Mouse (Mus musculus) thymus, adult 18-20 months (tissue): Measurements from ENCODE around the gene Pik3c2a.
"Not testable (repeated sequence)": the region's sequence is repeated elsewhere in the genome, so short reads cannot be mapped to it uniquely, and the experiment has no call there.

ENCODE experiments used
- DNase-seq, 2 experiments: peaks; one replicate each; pipeline ENCODE4 v3.0.0; 2022; ENCODE audit warnings: mixed read lengths in 2 of 2

The Pik3c2a gene

DNA sequence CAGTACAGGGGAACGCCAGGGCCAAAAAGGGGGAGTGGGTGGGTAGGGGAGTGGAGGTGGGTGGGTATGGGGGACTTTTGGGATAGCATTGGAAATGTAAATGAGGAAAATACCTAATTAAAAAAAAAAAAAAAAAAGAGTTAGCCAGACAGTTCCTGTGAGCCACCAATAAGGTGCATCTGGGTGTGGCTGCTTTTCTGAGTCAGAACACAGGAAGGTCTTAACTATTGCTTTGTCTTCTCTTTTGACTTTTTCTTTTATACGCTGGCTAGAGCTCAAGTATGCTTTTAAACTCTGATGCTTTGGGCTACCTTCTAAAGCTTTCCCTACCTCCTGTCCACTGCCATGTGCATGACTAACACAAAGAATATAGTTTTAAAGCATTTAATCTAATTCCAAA, 55.9 kb downstream of the Pik3c2a start:
- DNase-seq = not testable (repeated sequence)

DNA sequence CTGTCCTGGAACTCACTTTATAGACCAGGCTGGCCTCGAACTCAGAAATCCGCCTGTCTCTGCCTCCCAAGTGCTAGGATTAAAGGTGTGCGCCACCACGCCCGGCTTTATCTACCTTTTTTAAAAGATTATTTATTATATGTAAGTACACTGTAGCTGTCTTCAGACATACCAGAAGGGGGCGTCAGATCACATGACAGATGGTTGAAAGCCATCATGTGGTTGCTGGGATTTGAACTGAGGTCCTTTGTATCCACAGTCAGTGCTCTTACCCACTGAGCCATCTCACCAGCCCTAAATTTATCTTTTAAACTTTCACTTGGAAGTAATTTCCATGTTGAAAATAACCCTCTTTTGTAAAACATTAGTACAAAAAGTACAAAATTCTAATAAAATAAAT, 64.1 kb downstream of the Pik3c2a start:
- not testable (repeated sequence) for DNase-seq

DNA sequence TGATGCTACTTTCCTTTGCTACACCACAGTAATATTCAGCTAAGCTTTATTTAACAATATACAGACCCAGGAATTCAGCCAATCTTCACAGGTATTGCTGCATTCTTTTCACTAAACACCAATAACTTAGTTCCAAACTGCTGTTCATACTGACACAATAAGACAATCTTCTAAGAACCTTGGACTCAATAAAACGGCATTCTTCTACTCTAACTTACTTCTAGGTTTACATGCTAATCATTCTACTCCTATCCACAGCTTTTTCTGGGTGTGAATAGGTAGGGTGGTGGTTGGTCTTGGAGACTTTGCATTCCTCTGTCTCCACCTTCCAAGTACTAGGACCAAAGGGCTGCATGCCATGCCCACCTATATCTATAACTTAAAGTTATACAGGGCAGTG, 69.0 kb downstream of the Pik3c2a start:
- DNase-seq = no peak

- peak; percentile 17 to 46 for DNase-seq
Observed at GRCm38 (mm10) chr7:116336226-116336625, 107.0 kb downstream of the Pik3c2a start.

- DNase-seq = no peak
Observed at GRCm38 (mm10) chr7:116335133-116335532, 108.1 kb downstream of the Pik3c2a start.

DNA sequence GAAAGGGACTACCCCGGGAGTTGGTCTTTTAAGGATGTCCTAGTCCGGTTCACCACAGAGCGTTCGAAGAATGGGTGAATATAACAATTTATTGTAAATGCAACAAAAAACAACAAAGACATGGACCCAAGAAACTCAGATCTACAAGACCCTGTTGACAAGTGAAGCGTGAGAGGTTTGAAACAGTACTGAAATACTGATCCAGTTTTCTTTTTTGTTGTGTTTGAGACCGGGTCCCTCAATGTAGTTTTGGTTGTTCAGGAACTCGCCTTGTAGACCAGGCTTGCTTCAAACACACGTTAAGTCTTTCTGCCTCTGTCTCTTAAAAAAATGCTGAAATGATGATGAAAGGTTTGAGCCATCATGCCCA, 108.6 kb downstream of the Pik3c2a start:
- no peak for DNase-seq

- peak; percentile 96 for DNase-seq
Observed at GRCm38 (mm10) chr7:116333713-116334668, 109.3 kb downstream of the Pik3c2a start, which contains the start of gene Rps13. Rps13 (minus strand) TSS chr7:116334195.

DNA sequence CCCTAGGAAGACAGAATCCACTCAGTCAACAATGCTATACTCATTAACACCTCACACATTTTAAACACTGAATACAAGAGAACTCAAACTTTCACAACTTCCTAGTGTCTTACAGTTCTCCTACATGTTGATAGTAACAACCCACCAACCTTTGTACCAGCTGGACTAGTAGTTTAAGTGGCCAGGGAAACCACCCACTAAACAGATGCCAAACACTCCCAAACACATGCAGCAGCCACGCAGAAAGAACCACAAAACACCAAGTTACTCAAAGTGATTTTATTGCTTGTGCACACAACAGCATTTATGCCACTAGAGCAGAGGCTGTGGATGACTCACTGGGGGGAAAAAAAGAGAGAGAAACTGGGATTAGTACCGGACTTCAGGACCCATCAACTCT, 112.0 kb downstream of the Pik3c2a start:
- DNase-seq = no peak

- DNase-seq = no peak
Observed at GRCm38 (mm10) chr7:116329858-116330257, 113.4 kb downstream of the Pik3c2a start.

- DNase-seq = no peak
Observed at GRCm38 (mm10) chr7:116328777-116329176, 114.5 kb downstream of the Pik3c2a start.

GRCm38 (mm10) chr7:116327901-116328300, 115.3 kb downstream of the Pik3c2a start:
- peak in 1 of 2 experiments; percentile 13 for DNase-seq

DNA sequence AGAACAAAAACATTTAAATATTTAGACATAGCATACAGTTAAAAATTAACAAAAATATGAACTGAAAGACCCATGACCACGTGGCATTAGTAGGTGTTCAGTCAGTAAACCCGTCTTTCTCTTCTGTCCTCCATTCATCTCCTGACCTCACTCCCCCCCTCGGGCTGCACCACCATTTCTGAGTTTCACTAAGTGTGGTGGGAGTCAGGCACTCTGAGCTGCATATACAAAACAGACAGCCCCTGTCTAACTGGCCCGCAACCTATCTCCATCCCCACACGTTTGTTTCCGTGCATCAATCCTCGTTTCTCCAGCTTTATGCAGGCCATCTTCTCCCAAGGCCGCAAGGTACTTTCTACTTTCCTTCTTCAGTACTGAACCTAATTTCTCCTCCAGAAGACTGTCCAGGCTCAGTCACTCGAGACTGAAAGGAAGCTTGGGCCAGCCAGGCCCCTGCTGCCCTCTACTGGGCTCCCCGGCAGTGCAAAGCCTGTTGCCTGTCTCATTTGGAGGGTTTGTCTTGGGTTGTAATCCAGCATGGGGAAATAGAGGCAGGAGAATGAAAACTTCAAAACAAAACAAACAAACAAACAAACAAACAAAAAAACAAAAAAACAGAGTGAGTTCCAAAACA, 119.8 kb downstream of the Pik3c2a start:
- no peak for DNase-seq

DNA sequence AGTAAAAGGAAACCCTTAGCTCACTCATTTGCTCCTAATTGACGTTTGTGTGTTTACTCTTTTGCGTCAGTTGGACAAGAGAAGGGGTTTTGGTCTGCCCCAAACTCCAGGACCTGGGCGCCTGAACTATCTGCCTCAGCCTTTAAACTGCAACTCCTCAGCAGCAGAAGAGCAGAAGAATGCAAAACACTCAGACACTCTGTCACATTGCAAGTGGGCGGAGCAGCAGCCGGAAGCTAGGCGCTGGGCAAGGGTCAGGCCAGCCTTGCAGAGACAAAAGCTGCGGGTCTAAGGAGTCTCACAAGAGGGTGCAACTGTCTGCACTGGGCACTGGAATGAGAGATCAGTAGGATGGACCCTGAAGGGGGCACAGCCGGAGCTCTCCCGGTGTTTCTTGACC, 133.8 kb downstream of the Pik3c2a start:
- peak; percentile 27 to 39 for DNase-seq

DNA sequence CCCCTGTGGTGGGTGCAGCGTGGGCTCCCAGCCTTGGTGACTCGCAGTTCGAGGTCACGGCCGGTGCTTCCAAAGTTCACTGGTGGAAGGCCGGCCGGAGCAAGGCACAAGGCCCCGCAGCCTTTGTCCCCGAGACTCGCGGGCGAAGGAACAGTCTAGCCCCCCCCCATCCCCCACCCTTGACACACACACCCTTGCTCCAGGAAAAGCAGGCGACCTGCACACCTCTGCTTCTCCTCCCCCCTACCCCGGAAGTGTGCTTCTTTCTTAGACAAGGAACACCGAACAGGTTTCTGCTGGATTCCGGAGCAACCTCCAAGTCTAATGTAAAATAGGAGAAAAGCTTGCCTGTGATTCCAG, 134.6 kb downstream of the Pik3c2a start:
- peak; percentile 33 to 48 for DNase-seq

- peak; percentile 52 to 54 for DNase-seq
Observed at GRCm38 (mm10) chr7:116307871-116308631, 135.2 kb downstream of the Pik3c2a start, which contains the start of gene Plekha7. Plekha7 (minus strand) TSS chr7:116308376.

- peak; percentile 24 to 28 for DNase-seq
Observed at GRCm38 (mm10) chr7:116307099-116307870, 136.0 kb downstream of the Pik3c2a start.

DNA sequence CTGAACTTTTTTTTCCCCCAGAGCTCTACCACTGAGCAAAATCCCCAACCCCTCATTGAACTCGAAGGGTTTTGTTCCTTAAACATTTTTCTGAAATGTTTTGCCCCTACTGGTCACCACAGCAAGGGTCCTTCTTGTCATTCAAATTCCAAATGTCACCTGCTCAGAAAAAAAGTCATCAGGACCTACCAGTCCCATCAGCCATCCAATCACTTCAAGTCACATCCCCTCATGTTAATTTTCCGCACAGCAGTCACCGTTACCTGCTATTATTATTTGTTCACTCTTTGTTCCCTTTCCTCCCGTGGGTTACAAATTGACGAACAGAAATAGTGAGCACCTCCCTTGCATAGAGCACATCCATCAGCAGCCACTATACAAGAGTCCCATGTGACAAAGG, 136.6 kb downstream of the Pik3c2a start:
- no peak for DNase-seq

DNA sequence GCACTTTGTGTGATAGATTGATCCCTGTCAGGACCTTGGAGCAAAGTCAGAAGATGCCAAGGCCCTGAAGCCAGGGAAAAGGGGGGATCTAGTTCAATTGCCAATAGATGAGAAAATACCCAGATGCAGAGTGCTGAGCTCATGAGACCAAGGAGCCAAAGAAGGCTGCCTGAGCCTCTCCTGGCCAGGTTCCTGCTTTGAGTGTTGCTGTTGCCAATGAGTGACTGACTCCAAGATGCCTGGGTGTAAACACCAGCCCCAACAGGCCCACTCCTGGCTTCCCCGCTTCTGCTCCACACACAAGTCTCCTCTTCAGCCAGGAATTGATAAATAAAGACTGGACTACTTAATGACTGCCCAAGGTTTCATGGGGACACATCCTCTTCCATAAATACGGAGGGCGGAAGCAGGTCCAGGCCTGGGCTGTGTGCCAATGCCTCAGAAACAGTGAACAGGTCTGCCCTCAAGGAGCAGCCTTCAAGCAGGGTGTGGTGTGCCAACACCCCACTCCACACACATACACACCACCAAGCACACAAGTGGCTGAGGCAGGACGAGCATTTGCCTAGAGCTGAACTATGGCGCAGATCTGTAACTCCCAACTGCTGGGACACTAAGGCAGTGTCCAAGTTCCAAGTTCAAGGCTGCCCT, 141.5 kb downstream of the Pik3c2a start:
- no peak for DNase-seq

DNA sequence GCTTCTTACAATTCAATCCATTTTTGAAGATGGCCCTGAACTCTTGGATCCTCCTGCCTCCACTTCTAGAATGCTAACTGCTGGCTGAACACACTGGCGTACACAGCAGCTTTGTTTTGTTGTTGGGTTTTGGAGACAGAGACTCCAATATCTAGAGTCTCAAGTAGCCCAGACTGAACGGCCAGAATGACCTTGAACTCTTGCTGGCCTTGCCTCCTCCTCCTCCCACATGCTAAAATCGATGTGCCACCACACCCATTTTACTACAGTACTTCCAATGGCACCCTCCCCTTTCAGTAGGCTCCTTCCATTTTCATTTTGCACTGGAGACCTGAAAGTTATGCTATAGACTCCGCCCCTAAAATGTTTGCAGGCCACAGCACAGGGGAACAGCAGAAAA, 142.1 kb downstream of the Pik3c2a start:
- DNase-seq = no peak

- DNase-seq = no peak
Observed at GRCm38 (mm10) chr7:116298851-116299250, 144.4 kb downstream of the Pik3c2a start.

GRCm38 (mm10) chr7:116298389-116298788, 144.9 kb downstream of the Pik3c2a start:
- no peak for DNase-seq

DNA sequence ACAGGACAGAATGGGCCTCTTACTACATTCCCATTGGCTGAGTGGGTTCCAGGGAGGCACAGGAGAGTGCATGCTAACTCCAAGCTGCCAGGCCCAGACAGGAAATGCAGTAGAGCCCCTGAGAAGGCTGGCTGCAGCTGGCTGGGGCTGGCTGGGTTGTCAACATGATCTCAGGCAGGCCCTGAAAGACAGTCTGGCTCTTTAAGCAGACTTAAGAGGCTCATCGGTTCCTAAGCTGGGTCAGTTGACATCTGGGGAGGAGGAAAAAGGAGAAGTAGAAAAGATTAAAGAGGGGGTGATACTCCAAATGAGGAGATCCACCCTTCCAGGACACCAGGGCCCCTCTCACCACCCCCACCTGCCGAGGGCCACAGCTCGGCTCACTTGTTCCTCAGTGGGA, 148.3 kb downstream of the Pik3c2a start:
- no peak for DNase-seq
